Mouse (Mus musculus): ENCODE data around the gene Gm20388. TPM values are rescaled to one million over a fixed set of nuclear protein-coding genes. Genes with fewer than 3 reads are reported as not detected.

The Gm20388 gene
- polyA plus RNA-seq, 1 experiment, result 10.6 TPM

GRCm38 (mm10) chr8:120697154-120697978, 786.7 kb downstream of the Gm20388 start:
- peaks cover 24% of the 10 kb centered on the region for H3K4me1 ChIP-seq (ENCODE audit: control insufficient read depth, insufficient read depth, low read length)
- H3K4me3 ChIP-seq (replicated peaks; ENCODE audit: control insufficient read depth, low read depth, low read length), result no peak overlapping the region
- 13% methylated on average over 17 of the region's 17 CpGs for WGBS
- TF ChIP-seq CTCF (IDR thresholded peaks at IDR 0.05; ENCODE audit: control insufficient read depth, insufficient read depth, low read length), result no peak
- no peak for TF ChIP-seq POLR2A (IDR thresholded peaks at IDR 0.05; ENCODE audit: borderline replicate concordance, control insufficient read depth, low read depth, low read length)
- H3K27ac ChIP-seq (ENCODE audit: control insufficient read depth, insufficient read depth, low read depth, low read length, poor library complexity), result peak overlapping the region; percentile 43

- peak; percentile 36; the same call in 1 of the 2 replicates for TF ChIP-seq CTCF (IDR thresholded peaks at IDR 0.05; ENCODE audit: control insufficient read depth, insufficient read depth, low read length)
- no peak for TF ChIP-seq POLR2A (IDR thresholded peaks at IDR 0.05; ENCODE audit: borderline replicate concordance, control insufficient read depth, low read depth, low read length)
- Histone ChIP-seq H3K4me3 (replicated peaks; ENCODE audit: control insufficient read depth, low read depth, low read length) (no peak overlapping the region), H3K27ac (ENCODE audit: control insufficient read depth, insufficient read depth, low read depth, low read length, poor library complexity) (no peak overlapping the region), H3K4me1 (ENCODE audit: control insufficient read depth, insufficient read depth, low read length) (peaks cover 26% of the 10 kb centered on the region)
Measured at GRCm38 (mm10) chr8:120697979-120698272, 787.3 kb downstream of the Gm20388 start.

DNA sequence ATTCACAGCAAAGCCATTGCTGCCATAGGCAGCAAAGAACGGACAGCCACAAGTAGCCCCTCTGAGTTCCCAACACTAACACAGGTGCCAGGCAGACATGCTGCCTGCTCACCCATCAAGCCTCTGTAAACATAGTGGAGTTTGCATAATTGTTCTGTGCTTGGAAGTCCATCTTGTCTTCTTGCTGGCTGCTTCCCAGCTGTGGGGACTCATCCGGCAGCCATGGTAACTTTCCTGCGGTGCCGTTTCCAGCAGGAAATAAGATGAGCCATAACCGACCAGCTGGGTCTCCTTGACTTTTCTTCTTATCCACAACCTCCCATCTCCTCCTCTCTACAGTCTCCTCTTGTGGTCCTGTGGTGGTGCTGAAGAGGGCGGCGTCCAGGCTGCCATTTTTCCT, 787.8 kb downstream of the Gm20388 start:
- H3K4me3 ChIP-seq (replicated peaks; ENCODE audit: control insufficient read depth, low read depth, low read length), result no peak overlapping the region
- TF ChIP-seq POLR2A (IDR thresholded peaks at IDR 0.05; ENCODE audit: borderline replicate concordance, control insufficient read depth, low read depth, low read length), result no peak
- TF ChIP-seq CTCF (IDR thresholded peaks at IDR 0.05; ENCODE audit: control insufficient read depth, insufficient read depth, low read length), result no peak
- H3K4me1 ChIP-seq (ENCODE audit: control insufficient read depth, insufficient read depth, low read length), result peaks cover 26% of the 10 kb centered on the region
- no peak overlapping the region for H3K27ac ChIP-seq (ENCODE audit: control insufficient read depth, insufficient read depth, low read depth, low read length, poor library complexity)
- whole genome bisulfite sequencing, result 82% methylated on average over 7 of the region's 7 CpGs

GRCm38 (mm10) chr8:120699079-120699478, 788.4 kb downstream of the Gm20388 start:
- H3K27ac ChIP-seq (ENCODE audit: control insufficient read depth, insufficient read depth, low read depth, low read length, poor library complexity), result no peak overlapping the region
- H3K4me3 ChIP-seq (replicated peaks; ENCODE audit: control insufficient read depth, low read depth, low read length), result no peak overlapping the region
- H3K4me1 ChIP-seq (ENCODE audit: control insufficient read depth, insufficient read depth, low read length), result peaks cover 26% of the 10 kb centered on the region
- 51% methylated on average over 6 of the region's 6 CpGs for WGBS
- TF ChIP-seq POLR2A (IDR thresholded peaks at IDR 0.05; ENCODE audit: borderline replicate concordance, control insufficient read depth, low read depth, low read length), result no peak
- TF ChIP-seq CTCF (IDR thresholded peaks at IDR 0.05; ENCODE audit: control insufficient read depth, insufficient read depth, low read length), result no peak

- Histone ChIP-seq H3K4me1 (ENCODE audit: control insufficient read depth, insufficient read depth, low read length) (peaks cover 26% of the 10 kb centered on the region), H3K4me3 (replicated peaks; ENCODE audit: control insufficient read depth, low read depth, low read length) (no peak overlapping the region), H3K27ac (ENCODE audit: control insufficient read depth, insufficient read depth, low read depth, low read length, poor library complexity) (no peak overlapping the region; the same call in 1 of the 2 replicates)
- 32% methylated on average over 2 of the region's 2 CpGs for WGBS
- no peak for TF ChIP-seq POLR2A (IDR thresholded peaks at IDR 0.05; ENCODE audit: borderline replicate concordance, control insufficient read depth, low read depth, low read length)
- TF ChIP-seq CTCF (IDR thresholded peaks at IDR 0.05; ENCODE audit: control insufficient read depth, insufficient read depth, low read length), result no peak
Measured at GRCm38 (mm10) chr8:120699565-120699964, 788.9 kb downstream of the Gm20388 start.

GRCm38 (mm10) chr8:120700053-120700452, 789.4 kb downstream of the Gm20388 start:
- Histone ChIP-seq H3K4me1 (ENCODE audit: control insufficient read depth, insufficient read depth, low read length) (peaks cover 26% of the 10 kb centered on the region), H3K4me3 (replicated peaks; ENCODE audit: control insufficient read depth, low read depth, low read length) (no peak overlapping the region), H3K27ac (ENCODE audit: control insufficient read depth, insufficient read depth, low read depth, low read length, poor library complexity) (no peak overlapping the region; the same call in 1 of the 2 replicates)
- TF ChIP-seq CTCF (IDR thresholded peaks at IDR 0.05; ENCODE audit: control insufficient read depth, insufficient read depth, low read length) (no peak), POLR2A (IDR thresholded peaks at IDR 0.05; ENCODE audit: borderline replicate concordance, control insufficient read depth, low read depth, low read length) (no peak)
- WGBS, result 33% methylated on average over 4 of the region's 4 CpGs

- TF ChIP-seq POLR2A (IDR thresholded peaks at IDR 0.05; ENCODE audit: borderline replicate concordance, control insufficient read depth, low read depth, low read length), result no peak
- no peak for TF ChIP-seq CTCF (IDR thresholded peaks at IDR 0.05; ENCODE audit: control insufficient read depth, insufficient read depth, low read length)
- H3K4me1 ChIP-seq (ENCODE audit: control insufficient read depth, insufficient read depth, low read length), result peaks cover 20% of the 10 kb centered on the region
- H3K27ac ChIP-seq (ENCODE audit: control insufficient read depth, insufficient read depth, low read depth, low read length, poor library complexity), result peak overlapping the region; percentile 51
- no peak overlapping the region for H3K4me3 ChIP-seq (replicated peaks; ENCODE audit: control insufficient read depth, low read depth, low read length)
- 5% methylated on average over 19 of the region's 19 CpGs for WGBS
Measured at GRCm38 (mm10) chr8:120701758-120702465, 791.3 kb downstream of the Gm20388 start.

- Histone ChIP-seq H3K4me1 (ENCODE audit: control insufficient read depth, insufficient read depth, low read length) (peaks cover 15% of the 10 kb centered on the region), H3K27ac (ENCODE audit: control insufficient read depth, insufficient read depth, low read depth, low read length, poor library complexity) (no peak overlapping the region), H3K4me3 (replicated peaks; ENCODE audit: control insufficient read depth, low read depth, low read length) (no peak overlapping the region)
- TF ChIP-seq POLR2A (IDR thresholded peaks at IDR 0.05; ENCODE audit: borderline replicate concordance, control insufficient read depth, low read depth, low read length) (no peak), CTCF (IDR thresholded peaks at IDR 0.05; ENCODE audit: control insufficient read depth, insufficient read depth, low read length) (no peak)
- 79% methylated on average over 9 of the region's 9 CpGs for WGBS
Measured at GRCm38 (mm10) chr8:120704203-120704602, 793.6 kb downstream of the Gm20388 start.

Measured in bone marrow, adult 2 months (tissue).